Comparison of ENCODE assay signal across 8 mouse cellular contexts in genomic region chr15:99670964-99671670, GRCm38 (mm10). TPM values are rescaled to one million over a fixed set of nuclear protein-coding genes. Genes with fewer than 3 reads are reported as not detected.
DNase-seq lines count a peak whose midpoint lies in the region; ATAC-seq lines count a peak whose summit lies in the region.

No protein-coding gene starts in this region.

- H3K4me3 ChIP-seq in kidney, embryonic 15.5 days (replicated peaks) = peak overlapping the region; percentile 58
- H3K4me3 ChIP-seq in embryonic facial prominence, embryonic 11.5 days (ENCODE audit: low read depth, low read length) = peak overlapping the region; percentile 61
- H3K4me3 ChIP-seq in intestine, embryonic 14.5 days (ENCODE audit: low read depth, low read length) = peak overlapping the region; percentile 37
- H3K4me3 ChIP-seq in neural tube, embryonic 11.5 days (ENCODE audit: low read depth, low read length) = peak overlapping the region; percentile 72

- no peak for ATAC-seq in kidney, embryonic 15.5 days (replicated peaks; ENCODE audit: low FRiP score)
- ATAC-seq in embryonic facial prominence, embryonic 11.5 days (replicated peaks; ENCODE audit: insufficient number of reproducible peaks, low FRiP score, low TSS enrichment, low read depth) = peak; percentile 49; the same call in 1 of the 2 replicates
- ATAC-seq in intestine, embryonic 14.5 days (replicated peaks; ENCODE audit: low FRiP score, low TSS enrichment, low read depth) = no peak; the same call in 1 of the 2 replicates
- peak; percentile 25; the same call in 1 of the 2 replicates for ATAC-seq in neural tube, embryonic 11.5 days (ENCODE audit: insufficient read depth, low FRiP score, low TSS enrichment)

- WGBS in kidney, embryonic 15.5 days = 12% methylated on average over 11 of the region's 17 CpGs
- WGBS in embryonic facial prominence, embryonic 11.5 days = 10% methylated on average over 15 of the region's 17 CpGs
- 11% methylated on average over 14 of the region's 17 CpGs for WGBS in intestine, embryonic 14.5 days
- 9% methylated on average over 13 of the region's 17 CpGs for WGBS in neural tube, embryonic 11.5 days

- peak overlapping the region; percentile 61 for H3K9ac ChIP-seq in kidney, embryonic 15.5 days
- peak overlapping the region; percentile 61 for H3K9ac ChIP-seq in embryonic facial prominence, embryonic 11.5 days (replicated peaks; ENCODE audit: low read length)
- H3K9ac ChIP-seq in intestine, embryonic 14.5 days (ENCODE audit: low read length) = peak overlapping the region; percentile 22
- H3K9ac ChIP-seq in neural tube, embryonic 11.5 days (ENCODE audit: low read length) = peak overlapping the region; percentile 81

- no peak for DNase-seq in kidney, postnatal 14 days
- DNase-seq in embryonic facial prominence, embryonic 11.5 days (ENCODE audit: low spot score) = no peak
- DNase-seq in intestine, embryonic 14.5 days (ENCODE audit: low spot score) = no peak
- DNase-seq in neural tube, embryonic 11.5 days (ENCODE audit: low spot score) = no peak
- DNase-seq in gastrocnemius, postnatal 10 days = no peak
- DNase-seq in thymus, adult 18-20 months = no peak
- DNase-seq in spleen, postnatal 36 days (ENCODE audit: low spot score in 2 of 2) = no peak

- H3K9me3 ChIP-seq in kidney, embryonic 15.5 days (replicated peaks) = no peaks in the 10 kb centered on the region
- H3K9me3 ChIP-seq in embryonic facial prominence, embryonic 11.5 days (replicated peaks; ENCODE audit: control insufficient read depth, low read length) = no peaks in the 10 kb centered on the region
- H3K9me3 ChIP-seq in intestine, embryonic 14.5 days (ENCODE audit: control insufficient read depth, low read length) = no peaks in the 10 kb centered on the region
- H3K9me3 ChIP-seq in neural tube, embryonic 11.5 days (ENCODE audit: control insufficient read depth, low read length) = no peaks in the 10 kb centered on the region

- peak overlapping the region; percentile 99 for H3K4me2 ChIP-seq in kidney, embryonic 15.5 days
- peak overlapping the region; percentile 99 for H3K4me2 ChIP-seq in embryonic facial prominence, embryonic 11.5 days (ENCODE audit: low read depth, low read length)
- H3K4me2 ChIP-seq in intestine, embryonic 14.5 days (ENCODE audit: low read length) = peak overlapping the region; percentile 91
- H3K4me2 ChIP-seq in neural tube, embryonic 11.5 days (ENCODE audit: low read depth) = peak overlapping the region; percentile 95

- peaks cover 80% of the 10 kb centered on the region for H3K27me3 ChIP-seq in kidney, embryonic 15.5 days
- H3K27me3 ChIP-seq in embryonic facial prominence, embryonic 11.5 days (ENCODE audit: control insufficient read depth, insufficient read depth, low read length) = peaks cover 32% of the 10 kb centered on the region
- H3K27me3 ChIP-seq in intestine, embryonic 14.5 days (replicated peaks; ENCODE audit: control insufficient read depth, insufficient read depth, low read length) = peaks cover 44% of the 10 kb centered on the region
- peaks cover 21% of the 10 kb centered on the region for H3K27me3 ChIP-seq in neural tube, embryonic 11.5 days (ENCODE audit: control insufficient read depth, insufficient read depth, low read length)

- peaks cover 27% of the 10 kb centered on the region for H3K4me1 ChIP-seq in kidney, embryonic 15.5 days
- H3K4me1 ChIP-seq in embryonic facial prominence, embryonic 11.5 days (ENCODE audit: control insufficient read depth, insufficient read depth, low read length) = no peaks in the 10 kb centered on the region; the same call in 1 of the 2 replicates
- H3K4me1 ChIP-seq in intestine, embryonic 14.5 days (replicated peaks; ENCODE audit: control insufficient read depth, insufficient read depth, low read length) = peaks cover 5% of the 10 kb centered on the region
- no peaks in the 10 kb centered on the region; the same call in 1 of the 2 replicates for H3K4me1 ChIP-seq in neural tube, embryonic 11.5 days (ENCODE audit: control insufficient read depth, insufficient read depth, low read length)

- no peak overlapping the region for H3K27ac ChIP-seq in kidney, embryonic 15.5 days
- no peak overlapping the region for H3K27ac ChIP-seq in embryonic facial prominence, embryonic 11.5 days (replicated peaks; ENCODE audit: low read depth, low read length)
- no peak overlapping the region for H3K27ac ChIP-seq in intestine, embryonic 14.5 days (ENCODE audit: low read depth)
- H3K27ac ChIP-seq in neural tube, embryonic 11.5 days (ENCODE audit: low read depth, low read length) = peak overlapping the region; percentile 62

- H3K36me3 ChIP-seq in kidney, embryonic 15.5 days = no peaks in the 10 kb centered on the region
- H3K36me3 ChIP-seq in embryonic facial prominence, embryonic 11.5 days (replicated peaks; ENCODE audit: control insufficient read depth, insufficient read depth, low read depth, low read length) = no peaks in the 10 kb centered on the region
- no peaks in the 10 kb centered on the region for H3K36me3 ChIP-seq in intestine, embryonic 14.5 days (ENCODE audit: control insufficient read depth, insufficient read depth, low read length)
- no peaks in the 10 kb centered on the region for H3K36me3 ChIP-seq in neural tube, embryonic 11.5 days (ENCODE audit: control insufficient read depth, insufficient read depth, low read length)

RNA-seq across cellular contexts. Expression of gene Asic1, which starts 0.9 kb away (rescaled TPM):
- 1.4 and 1.8 TPM in 2 replicates for polyA plus RNA-seq in kidney, embryonic 15.5 days (2015; fragmentation: Nextera tagmentation; extraction: Ambion mirVana)
- 2.6 and 4.1 TPM in 2 replicates for polyA plus RNA-seq in embryonic facial prominence, embryonic 11.5 days (2014; fragmentation: Nextera tagmentation; extraction: Ambion mirVana)
- polyA plus RNA-seq in intestine, embryonic 14.5 days (2014; fragmentation: Nextera tagmentation; extraction: Ambion mirVana) = 1.3 and 1.7 TPM in 2 replicates
- polyA plus RNA-seq in neural tube, embryonic 11.5 days (2014; fragmentation: Nextera tagmentation; extraction: Ambion mirVana) = 15.1 and 17.0 TPM in 2 replicates
- 1 to 10 TPM; 1.1 to 2.1 TPM for total RNA-seq in gastrocnemius, postnatal 10 days (2021)

RNA-seq across cellular contexts. Expression of gene Racgap1, which starts 19.7 kb away (rescaled TPM):
- polyA plus RNA-seq in kidney, embryonic 15.5 days (2015; fragmentation: Nextera tagmentation; extraction: Ambion mirVana) = 141 and 147 TPM in 2 replicates
- polyA plus RNA-seq in embryonic facial prominence, embryonic 11.5 days (2014; fragmentation: Nextera tagmentation; extraction: Ambion mirVana) = 147 and 152 TPM in 2 replicates
- polyA plus RNA-seq in intestine, embryonic 14.5 days (2014; fragmentation: Nextera tagmentation; extraction: Ambion mirVana) = 104 and 111 TPM in 2 replicates
- polyA plus RNA-seq in neural tube, embryonic 11.5 days (2014; fragmentation: Nextera tagmentation; extraction: Ambion mirVana) = 175 and 185 TPM in 2 replicates
- total RNA-seq in gastrocnemius, postnatal 10 days (2021) = 10 to 100 TPM; 18.3 to 23.9 TPM

RNA-seq across cellular contexts. Expression of gene Smarcd1, which starts 30.8 kb away (rescaled TPM):
- polyA plus RNA-seq in kidney, embryonic 15.5 days (2015; fragmentation: Nextera tagmentation; extraction: Ambion mirVana) = 55.3 and 57.4 TPM in 2 replicates
- 66.8 and 81.1 TPM in 2 replicates for polyA plus RNA-seq in embryonic facial prominence, embryonic 11.5 days (2014; fragmentation: Nextera tagmentation; extraction: Ambion mirVana)
- polyA plus RNA-seq in intestine, embryonic 14.5 days (2014; fragmentation: Nextera tagmentation; extraction: Ambion mirVana) = 39.0 and 42.3 TPM in 2 replicates
- 117 and 135 TPM in 2 replicates for polyA plus RNA-seq in neural tube, embryonic 11.5 days (2014; fragmentation: Nextera tagmentation; extraction: Ambion mirVana)
- 10 to 100 TPM; 15.4 to 15.9 TPM for total RNA-seq in gastrocnemius, postnatal 10 days (2021)

RNA-seq across cellular contexts. Expression of gene Gm17349, which starts 34.2 kb away (rescaled TPM):
- polyA plus RNA-seq in kidney, embryonic 15.5 days (2015; fragmentation: Nextera tagmentation; extraction: Ambion mirVana) = not detected in 2 replicates
- polyA plus RNA-seq in embryonic facial prominence, embryonic 11.5 days (2014; fragmentation: Nextera tagmentation; extraction: Ambion mirVana) = not detected in 2 replicates
- not detected in 2 replicates for polyA plus RNA-seq in intestine, embryonic 14.5 days (2014; fragmentation: Nextera tagmentation; extraction: Ambion mirVana)
- not detected in 2 replicates for polyA plus RNA-seq in neural tube, embryonic 11.5 days (2014; fragmentation: Nextera tagmentation; extraction: Ambion mirVana)
- total RNA-seq in gastrocnemius, postnatal 10 days (2021) = 1 to 10 TPM in 1 of 2 experiments, not detected in 1; 2.4 TPM

RNA-seq across cellular contexts. Expression of gene Gpd1, which starts 46.2 kb away (rescaled TPM):
- polyA plus RNA-seq in kidney, embryonic 15.5 days (2015; fragmentation: Nextera tagmentation; extraction: Ambion mirVana) = 23.0 and 28.5 TPM in 2 replicates
- 0.10 and 0.18 TPM in 2 replicates for polyA plus RNA-seq in embryonic facial prominence, embryonic 11.5 days (2014; fragmentation: Nextera tagmentation; extraction: Ambion mirVana)
- polyA plus RNA-seq in intestine, embryonic 14.5 days (2014; fragmentation: Nextera tagmentation; extraction: Ambion mirVana) = 0.17 and 0.35 TPM in 2 replicates
- polyA plus RNA-seq in neural tube, embryonic 11.5 days (2014; fragmentation: Nextera tagmentation; extraction: Ambion mirVana) = 0.32 and 0.33 TPM in 2 replicates
- 100 to 1,000 TPM; 358 to 467 TPM for total RNA-seq in gastrocnemius, postnatal 10 days (2021)

Comparison
In these comparisons a context has a peak if more than half of its experiments do, and no peak if none do; other contexts are left out.
1. ATAC-seq: peak in embryonic facial prominence, embryonic 11.5 days (single experiment) and neural tube, embryonic 11.5 days (single experiment); none in kidney, embryonic 15.5 days (single experiment) and intestine, embryonic 14.5 days (single experiment).
2. H3K9ac ChIP-seq: peak in every context shown above with its lines; median percentile 81 in neural tube, embryonic 11.5 days; 61 in kidney, embryonic 15.5 days; 61 in embryonic facial prominence, embryonic 11.5 days; 22 in intestine, embryonic 14.5 days.
3. Peak in every context shown above with its lines, with median percentiles within 50 percentile points of each other: H3K4me2 ChIP-seq and H3K4me3 ChIP-seq.